Mouse (Mus musculus): ENCODE results near the gene Limk2. TPM values are rescaled to one million over a fixed set of nuclear protein-coding genes. Genes with fewer than 3 reads are reported as not detected.

Limk2 gene
- polyA plus RNA-seq, 1 experiment from 2014 or later = 95.8 TPM

DNA sequence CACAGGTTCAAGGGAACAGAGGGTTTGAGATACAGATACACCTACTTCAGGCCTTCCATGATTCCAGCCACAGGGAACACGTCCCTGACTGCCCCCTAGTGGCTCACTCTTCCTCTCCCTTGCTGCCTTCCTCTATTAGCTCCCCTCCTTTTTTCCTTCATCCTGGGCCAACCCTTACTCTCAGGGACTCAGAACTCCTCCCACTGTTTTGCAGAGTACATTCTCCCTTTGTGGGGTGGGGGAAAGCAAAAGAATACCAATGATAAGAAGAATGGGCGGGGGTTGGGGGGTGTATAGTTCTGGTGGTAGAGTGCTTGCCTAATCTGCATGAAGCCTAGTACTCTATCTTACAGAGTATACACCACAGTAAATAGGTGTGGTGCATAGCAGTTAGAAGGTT, 94.8 kb downstream of the Limk2 start:
- H3K36me3 ChIP-seq (ENCODE audit: control insufficient read depth, insufficient read depth, low read length) = peaks cover 26% of the 10 kb centered on the region
- peak; percentile 60; the same call in 1 of the 2 replicates for ATAC-seq (ENCODE audit: insufficient number of reproducible peaks, insufficient read depth, low FRiP score, low read depth)
- H3K27ac ChIP-seq (ENCODE audit: low read length) = no peak overlapping the region
- H3K27me3 ChIP-seq (ENCODE audit: control insufficient read depth, insufficient read depth, low read length) = no peaks in the 10 kb centered on the region
- 0 out of 2 replicates have a peak, but pooled peaks cover 3% of the 10 kb centered on the region for H3K9me3 ChIP-seq (ENCODE audit: control insufficient read depth, low read depth, low read length)
- H3K4me3 ChIP-seq (ENCODE audit: low read depth, low read length) = no peak overlapping the region
- 33% methylated on average over 2 of the region's 2 CpGs for WGBS
- H3K9ac ChIP-seq (replicated peaks; ENCODE audit: low read depth, low read length) = no peak overlapping the region
- no peak overlapping the region for H3K4me2 ChIP-seq (replicated peaks; ENCODE audit: low read depth, low read length)
- H3K4me1 ChIP-seq (ENCODE audit: control insufficient read depth, insufficient read depth, low read length) = no peaks in the 10 kb centered on the region; the same call in 1 of the 2 replicates

DNA sequence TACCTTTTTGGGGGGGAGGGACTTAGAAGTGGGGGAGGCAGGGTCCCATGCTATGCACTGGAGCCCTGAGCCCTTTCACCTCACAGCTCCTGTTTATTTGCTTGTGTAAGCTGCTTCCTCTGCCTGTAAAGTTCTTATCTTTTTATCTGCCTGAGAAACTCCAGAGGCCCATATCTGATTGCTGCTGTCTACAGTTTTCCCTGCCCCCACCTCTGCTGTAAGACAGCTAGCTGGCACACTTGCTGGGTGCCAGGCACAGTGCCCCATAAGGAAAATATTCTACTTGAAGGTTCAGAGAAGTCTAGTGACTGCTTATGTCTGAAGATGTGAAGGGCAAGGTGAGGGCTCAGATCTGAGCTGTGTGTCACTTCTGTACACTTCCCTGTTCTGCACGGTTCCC, 95.7 kb downstream of the Limk2 start:
- WGBS = 89% methylated on average over 1 of the region's 1 CpGs
- H3K4me3 ChIP-seq (ENCODE audit: low read depth, low read length) = no peak overlapping the region
- H3K4me2 ChIP-seq (replicated peaks; ENCODE audit: low read depth, low read length) = no peak overlapping the region
- H3K9me3 ChIP-seq (ENCODE audit: control insufficient read depth, low read depth, low read length) = 0 out of 2 replicates have a peak, but pooled peaks cover 3% of the 10 kb centered on the region
- H3K27me3 ChIP-seq (ENCODE audit: control insufficient read depth, insufficient read depth, low read length) = no peaks in the 10 kb centered on the region
- no peak overlapping the region for H3K9ac ChIP-seq (replicated peaks; ENCODE audit: low read depth, low read length)
- no peaks in the 10 kb centered on the region; the same call in 1 of the 2 replicates for H3K4me1 ChIP-seq (ENCODE audit: control insufficient read depth, insufficient read depth, low read length)
- no peak for ATAC-seq (ENCODE audit: insufficient number of reproducible peaks, insufficient read depth, low FRiP score, low read depth)
- peaks cover 34% of the 10 kb centered on the region for H3K36me3 ChIP-seq (ENCODE audit: control insufficient read depth, insufficient read depth, low read length)
- H3K27ac ChIP-seq (ENCODE audit: low read length) = no peak overlapping the region

- H3K36me3 ChIP-seq (ENCODE audit: control insufficient read depth, insufficient read depth, low read length) = peaks cover 50% of the 10 kb centered on the region
- WGBS = 84% methylated on average over 9 of the region's 10 CpGs
- no peak overlapping the region for H3K4me3 ChIP-seq (ENCODE audit: low read depth, low read length)
Observed at GRCm38 (mm10) chr11:3311586-3312347, 97.2 kb downstream of the Limk2 start.

DNA sequence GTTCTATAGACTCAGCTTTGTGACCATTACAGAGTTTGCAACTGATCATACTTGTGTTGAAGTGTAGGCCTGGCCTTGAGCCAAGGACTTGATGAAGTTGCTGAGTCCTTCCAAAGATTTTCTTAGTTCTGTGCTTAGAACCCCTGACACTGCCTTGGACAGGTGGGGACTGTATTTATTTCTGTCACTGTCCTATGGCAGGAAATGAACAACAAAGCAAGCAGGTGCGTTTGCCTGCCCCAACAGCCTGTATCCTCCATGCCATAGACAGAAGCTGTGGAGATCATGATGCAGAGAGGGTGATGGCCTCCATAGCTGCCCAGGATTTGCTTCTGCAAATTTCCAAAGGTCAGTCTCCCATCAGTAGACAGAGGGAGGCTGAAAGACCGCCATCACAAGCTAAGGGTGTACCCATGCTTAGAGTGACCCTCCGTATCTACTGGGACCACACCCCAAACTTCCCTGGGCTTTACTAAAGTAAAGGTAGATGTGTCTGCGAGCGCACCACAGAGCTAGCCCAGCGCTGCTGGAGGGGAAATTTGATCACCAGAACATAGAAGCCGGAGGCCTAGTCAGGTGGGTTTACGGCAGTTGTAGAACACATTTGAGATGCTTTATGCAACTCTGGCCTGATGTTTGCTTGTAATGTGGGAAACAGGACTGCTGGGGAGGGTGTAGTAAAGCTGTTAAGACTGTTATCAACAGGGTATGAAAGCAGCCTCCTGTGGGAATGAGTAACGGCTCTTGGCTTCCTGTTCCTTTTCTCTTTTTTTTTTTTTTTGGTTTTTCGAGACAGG, 98.0 kb downstream of the Limk2 start:
- H3K4me1 ChIP-seq (ENCODE audit: control insufficient read depth, insufficient read depth, low read length) = no peaks in the 10 kb centered on the region; the same call in 1 of the 2 replicates
- 86% methylated on average over 9 of the region's 10 CpGs for WGBS
- peaks cover 57% of the 10 kb centered on the region for H3K36me3 ChIP-seq (ENCODE audit: control insufficient read depth, insufficient read depth, low read length)
- H3K27ac ChIP-seq (ENCODE audit: low read length) = no peak overlapping the region
- no peak overlapping the region for H3K4me3 ChIP-seq (ENCODE audit: low read depth, low read length)
- no peak overlapping the region for H3K9ac ChIP-seq (replicated peaks; ENCODE audit: low read depth, low read length)
- H3K4me2 ChIP-seq (replicated peaks; ENCODE audit: low read depth, low read length) = no peak overlapping the region
- no peak for ATAC-seq (ENCODE audit: insufficient number of reproducible peaks, insufficient read depth, low FRiP score, low read depth)
- no peaks in the 10 kb centered on the region for H3K27me3 ChIP-seq (ENCODE audit: control insufficient read depth, insufficient read depth, low read length)
- no peaks in the 10 kb centered on the region for H3K9me3 ChIP-seq (ENCODE audit: control insufficient read depth, low read depth, low read length)

More at GRCm38 (mm10) chr11:3311586-3312347, 97.2 kb downstream of the Limk2 start:
- H3K9me3 ChIP-seq (ENCODE audit: control insufficient read depth, low read depth, low read length) = no peaks in the 10 kb centered on the region
- no peaks in the 10 kb centered on the region for H3K27me3 ChIP-seq (ENCODE audit: control insufficient read depth, insufficient read depth, low read length)
- ATAC-seq (ENCODE audit: insufficient number of reproducible peaks, insufficient read depth, low FRiP score, low read depth) = no peak
- H3K9ac ChIP-seq (replicated peaks; ENCODE audit: low read depth, low read length) = no peak overlapping the region
- H3K4me1 ChIP-seq (ENCODE audit: control insufficient read depth, insufficient read depth, low read length) = no peaks in the 10 kb centered on the region; the same call in 1 of the 2 replicates
- no peak overlapping the region for H3K27ac ChIP-seq (ENCODE audit: low read length)
- no peak overlapping the region for H3K4me2 ChIP-seq (replicated peaks; ENCODE audit: low read depth, low read length)

- no peak for ATAC-seq (ENCODE audit: insufficient number of reproducible peaks, insufficient read depth, low FRiP score, low read depth)
- no peak overlapping the region for H3K4me3 ChIP-seq (ENCODE audit: low read depth, low read length)
- 85% methylated on average over 4 of the region's 4 CpGs for WGBS
- H3K36me3 ChIP-seq (ENCODE audit: control insufficient read depth, insufficient read depth, low read length) = peaks cover 64% of the 10 kb centered on the region
- no peak overlapping the region for H3K9ac ChIP-seq (replicated peaks; ENCODE audit: low read depth, low read length)
- H3K9me3 ChIP-seq (ENCODE audit: control insufficient read depth, low read depth, low read length) = no peaks in the 10 kb centered on the region
- no peaks in the 10 kb centered on the region for H3K27me3 ChIP-seq (ENCODE audit: control insufficient read depth, insufficient read depth, low read length)
- H3K4me1 ChIP-seq (ENCODE audit: control insufficient read depth, insufficient read depth, low read length) = no peaks in the 10 kb centered on the region; the same call in 1 of the 2 replicates
- H3K27ac ChIP-seq (ENCODE audit: low read length) = no peak overlapping the region
- H3K4me2 ChIP-seq (replicated peaks; ENCODE audit: low read depth, low read length) = no peak overlapping the region
Observed at GRCm38 (mm10) chr11:3309884-3310283, 99.1 kb downstream of the Limk2 start.

DNA sequence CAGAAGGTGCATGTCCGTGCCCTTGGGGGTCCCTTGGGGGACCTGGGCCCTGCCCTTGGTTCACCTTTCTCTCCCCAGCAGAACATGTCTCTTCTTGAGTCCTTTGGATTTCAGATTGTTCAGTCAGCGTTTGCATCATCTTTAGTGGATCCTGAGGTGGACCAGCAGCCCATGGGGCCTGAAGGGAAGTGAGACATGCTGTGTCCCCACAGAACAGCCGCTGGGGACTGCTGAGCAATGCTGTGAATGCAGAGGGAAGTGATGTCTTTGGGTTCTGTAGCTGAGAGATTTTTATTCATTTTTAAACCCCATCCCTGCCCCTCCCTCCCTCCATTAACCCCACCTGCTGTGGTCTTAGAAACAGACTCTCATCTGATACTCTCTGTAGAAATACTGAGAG, 101.1 kb downstream of the Limk2 start:
- Histone ChIP-seq H3K36me3 (ENCODE audit: control insufficient read depth, insufficient read depth, low read length) (peaks cover 81% of the 10 kb centered on the region), H3K4me2 (replicated peaks; ENCODE audit: low read depth, low read length) (no peak overlapping the region), H3K27ac (ENCODE audit: low read length) (no peak overlapping the region), H3K4me3 (ENCODE audit: low read depth, low read length) (no peak overlapping the region), H3K4me1 (ENCODE audit: control insufficient read depth, insufficient read depth, low read length) (peaks cover 2% of the 10 kb centered on the region; the same call in 1 of the 2 replicates), H3K9ac (replicated peaks; ENCODE audit: low read depth, low read length) (no peak overlapping the region), H3K27me3 (ENCODE audit: control insufficient read depth, insufficient read depth, low read length) (no peaks in the 10 kb centered on the region), H3K9me3 (ENCODE audit: control insufficient read depth, low read depth, low read length) (no peaks in the 10 kb centered on the region)
- no peak for ATAC-seq (ENCODE audit: insufficient number of reproducible peaks, insufficient read depth, low FRiP score, low read depth)
- WGBS = 93% methylated on average over 3 of the region's 3 CpGs

- H3K4me1 ChIP-seq (ENCODE audit: control insufficient read depth, insufficient read depth, low read length) = peaks cover 6% of the 10 kb centered on the region; the same call in 1 of the 2 replicates
- no peak overlapping the region for H3K4me3 ChIP-seq (ENCODE audit: low read depth, low read length)
- H3K4me2 ChIP-seq (replicated peaks; ENCODE audit: low read depth, low read length) = no peak overlapping the region
- no peaks in the 10 kb centered on the region for H3K9me3 ChIP-seq (ENCODE audit: control insufficient read depth, low read depth, low read length)
- H3K9ac ChIP-seq (replicated peaks; ENCODE audit: low read depth, low read length) = no peak overlapping the region
- H3K36me3 ChIP-seq (ENCODE audit: control insufficient read depth, insufficient read depth, low read length) = peaks cover 92% of the 10 kb centered on the region
- WGBS = 93% methylated on average over 4 of the region's 4 CpGs
- no peak for ATAC-seq (ENCODE audit: insufficient number of reproducible peaks, insufficient read depth, low FRiP score, low read depth)
- H3K27me3 ChIP-seq (ENCODE audit: control insufficient read depth, insufficient read depth, low read length) = no peaks in the 10 kb centered on the region
- no peak overlapping the region for H3K27ac ChIP-seq (ENCODE audit: low read length)
Observed at GRCm38 (mm10) chr11:3305821-3306220, 103.2 kb downstream of the Limk2 start.

DNA sequence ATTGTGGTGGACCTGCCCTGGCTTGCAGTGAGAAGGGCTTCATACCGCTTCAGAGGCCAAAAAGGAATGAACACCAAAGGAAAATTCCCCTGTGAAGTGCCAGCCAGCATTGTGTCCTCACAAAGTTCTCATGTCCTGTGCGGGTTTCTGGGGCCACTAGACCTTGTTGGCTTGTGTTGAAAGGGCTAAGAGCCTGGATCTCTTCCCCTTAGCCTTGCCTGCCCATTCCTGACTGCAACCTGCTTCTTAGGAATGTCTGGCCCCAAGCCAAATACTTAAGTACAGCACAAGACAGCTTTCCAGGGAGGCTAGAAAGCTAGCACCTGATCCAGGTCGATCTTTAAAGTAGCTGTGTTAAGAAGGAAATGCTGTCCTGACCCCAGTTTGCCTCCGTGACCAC, 106.2 kb downstream of the Limk2 start:
- no peak overlapping the region for H3K9ac ChIP-seq (replicated peaks; ENCODE audit: low read depth, low read length)
- H3K36me3 ChIP-seq (ENCODE audit: control insufficient read depth, insufficient read depth, low read length) = peaks cover 93% of the 10 kb centered on the region
- 66% methylated on average over 4 of the region's 4 CpGs for WGBS
- no peak for ATAC-seq (ENCODE audit: insufficient number of reproducible peaks, insufficient read depth, low FRiP score, low read depth)
- H3K27ac ChIP-seq (ENCODE audit: low read length) = no peak overlapping the region; the same call in 1 of the 2 replicates
- H3K9me3 ChIP-seq (ENCODE audit: control insufficient read depth, low read depth, low read length) = no peaks in the 10 kb centered on the region
- no peak overlapping the region for H3K4me2 ChIP-seq (replicated peaks; ENCODE audit: low read depth, low read length)
- peaks cover 6% of the 10 kb centered on the region; the same call in 1 of the 2 replicates for H3K4me1 ChIP-seq (ENCODE audit: control insufficient read depth, insufficient read depth, low read length)
- no peak overlapping the region for H3K4me3 ChIP-seq (ENCODE audit: low read depth, low read length)
- no peaks in the 10 kb centered on the region for H3K27me3 ChIP-seq (ENCODE audit: control insufficient read depth, insufficient read depth, low read length)

All from stomach, embryonic 14.5 days (tissue).